Mouse (Mus musculus) kidney, postnatal 0 days (tissue): ENCODE measurements at regions not wholly inside any gene's neighbourhood (a gene's known extent, or its start where the extent isn't known, plus 50 kb on each side); places are given as distances from the start of the nearest gene placed in this dataset.

Source experiments
- ATAC-seq: fragments of 200-750 bp; cut with Nextera tagmentation; replicated peaks from 2 replicates; pipeline ENCODE4 v1.8.0; 2017; ENCODE audit warnings: low read depth, moderate number of reproducible peaks, moderate TSS enrichment, moderate library complexity; ENCODE audit not compliant: low FRiP score
- DNase-seq: peaks from one replicate; pipeline ENCODE4 v3.0.0-alpha.2; 2016; ENCODE audit warnings: low spot score
- H3K27ac ChIP-seq: fragments of 300-500 bp; sonication (generic); 2 replicates; pipeline ENCODE4 v1.5.1; 2014; ENCODE audit warnings: mild to moderate bottlenecking
- H3K27me3 ChIP-seq: fragments of 300-500 bp; sonication (generic); 2 replicates; pipeline ENCODE4 v1.6.1; 2014; ENCODE audit warnings: low read length, mixed read lengths; ENCODE audit not compliant: insufficient read depth
- H3K36me3 ChIP-seq: fragments of 300-500 bp; sonication (generic); 2 replicates; pipeline ENCODE4 v1.6.1; 2014; ENCODE audit warnings: low read length, mixed read lengths; ENCODE audit not compliant: insufficient read depth
- H3K4me1 ChIP-seq: fragments of 300-500 bp; sonication (generic); replicated peaks from 2 replicates; pipeline ENCODE4 v1.6.1; 2014; ENCODE audit warnings: antibody characterized with exemption, low read length, mixed read lengths; ENCODE audit not compliant: insufficient read depth
- H3K4me2 ChIP-seq: fragments of 300-500 bp; sonication (generic); 2 replicates; pipeline ENCODE4 v1.6.1; 2014; ENCODE audit warnings: mild to moderate bottlenecking, low read length, moderate library complexity, mixed read lengths
- H3K4me3 ChIP-seq: fragments of 300-500 bp; sonication (generic); replicated peaks from 2 replicates; pipeline ENCODE4 v1.5.1; 2014; ENCODE audit warnings: low read depth, low read length
- H3K9ac ChIP-seq: fragments of 300-500 bp; sonication (generic); 2 replicates; pipeline ENCODE4 v1.6.1; 2014; ENCODE audit warnings: low read depth, low read length
- H3K9me3 ChIP-seq: fragments of 300-500 bp; sonication (generic); replicated peaks from 2 replicates; pipeline ENCODE4 v1.6.1; 2016; ENCODE audit warnings: low read length, inconsistent platforms, mixed read lengths
- CTCF ChIP-seq: IDR thresholded peaks from 2 replicates; pipeline ENCODE4 v1.5.1; 2016; ENCODE audit warnings: antibody characterized with exemption, low read depth, mild to moderate bottlenecking, moderate library complexity
- WGBS: fragments of 180-500 bp; shearing (Covaris S2); extraction: QIAGEN DNeasy Blood & Tissue Kit; methylation state at CpG from one replicate; pipeline ENCODE4 v1.1.7; 2014; 5-methylcytosine and 5-hydroxymethylcytosine counted together

DNA sequence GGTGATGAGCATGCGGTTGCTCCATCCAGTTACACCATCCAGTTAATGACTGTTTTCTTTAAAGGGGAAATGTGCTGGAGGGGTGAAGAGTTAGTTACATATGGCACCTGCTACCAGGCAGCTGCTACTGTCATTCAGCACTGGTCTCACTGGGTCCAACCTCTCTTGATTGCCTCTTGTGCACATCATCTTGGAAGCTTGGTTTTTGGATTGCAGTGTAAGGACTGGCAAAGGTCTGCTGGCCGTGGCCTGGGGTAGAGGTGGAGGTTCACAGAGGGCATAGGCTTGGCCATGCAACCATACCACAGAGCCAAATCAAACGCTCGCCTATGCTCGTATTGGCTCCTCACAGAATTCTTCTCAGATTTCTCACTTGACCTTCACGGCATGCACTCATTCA is 75.1 kb upstream of the Serp2 start:
- Histone ChIP-seq H3K4me2 (no peak overlapping the region), H3K4me3 (no peak overlapping the region), H3K9ac (no peak overlapping the region), H3K27ac (no peak overlapping the region), H3K27me3 (no peaks in the 10 kb centered on the region), H3K9me3 (no peaks in the 10 kb centered on the region), H3K36me3 (no peaks in the 10 kb centered on the region), H3K4me1 (0 out of 2 replicates have a peak, but pooled peaks cover 8% of the 10 kb centered on the region)
- ATAC-seq (no peak), DNase-seq (no peak)
- TF ChIP-seq CTCF = no peak
- WGBS = 70% methylated on average over 6 of the region's 6 CpGs

DNA sequence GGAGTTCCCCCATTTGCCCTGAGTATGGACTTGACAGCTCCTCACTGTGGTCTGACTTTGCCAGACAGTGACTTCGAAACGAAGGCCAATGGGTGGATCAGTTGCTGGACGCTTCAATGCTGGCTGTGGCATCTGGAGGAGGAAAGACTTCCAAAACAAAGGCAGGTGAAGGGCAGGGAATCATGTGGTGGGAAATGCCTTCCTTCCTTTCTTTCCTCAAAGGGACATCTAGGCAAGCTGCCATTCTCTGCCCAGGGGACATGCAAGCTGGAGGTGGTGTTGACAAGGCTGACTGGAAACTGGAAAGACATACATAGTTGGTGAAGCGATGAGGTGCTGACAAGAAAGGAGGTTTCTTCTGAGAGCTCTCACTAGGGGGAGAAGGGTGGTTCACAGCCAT is 74.5 kb upstream of the Serp2 start:
- H3K4me3 ChIP-seq = no peak overlapping the region
- no peak overlapping the region for H3K9ac ChIP-seq
- no peak overlapping the region for H3K27ac ChIP-seq
- 0 out of 2 replicates have a peak, but pooled peaks cover 8% of the 10 kb centered on the region for H3K4me1 ChIP-seq
- no peak for DNase-seq
- H3K4me2 ChIP-seq = no peak overlapping the region
- no peaks in the 10 kb centered on the region for H3K36me3 ChIP-seq
- no peaks in the 10 kb centered on the region for H3K9me3 ChIP-seq
- no peak for ATAC-seq
- no peaks in the 10 kb centered on the region for H3K27me3 ChIP-seq
- WGBS = 67% methylated on average over 4 of the region's 4 CpGs
- no peak for TF ChIP-seq CTCF

DNA sequence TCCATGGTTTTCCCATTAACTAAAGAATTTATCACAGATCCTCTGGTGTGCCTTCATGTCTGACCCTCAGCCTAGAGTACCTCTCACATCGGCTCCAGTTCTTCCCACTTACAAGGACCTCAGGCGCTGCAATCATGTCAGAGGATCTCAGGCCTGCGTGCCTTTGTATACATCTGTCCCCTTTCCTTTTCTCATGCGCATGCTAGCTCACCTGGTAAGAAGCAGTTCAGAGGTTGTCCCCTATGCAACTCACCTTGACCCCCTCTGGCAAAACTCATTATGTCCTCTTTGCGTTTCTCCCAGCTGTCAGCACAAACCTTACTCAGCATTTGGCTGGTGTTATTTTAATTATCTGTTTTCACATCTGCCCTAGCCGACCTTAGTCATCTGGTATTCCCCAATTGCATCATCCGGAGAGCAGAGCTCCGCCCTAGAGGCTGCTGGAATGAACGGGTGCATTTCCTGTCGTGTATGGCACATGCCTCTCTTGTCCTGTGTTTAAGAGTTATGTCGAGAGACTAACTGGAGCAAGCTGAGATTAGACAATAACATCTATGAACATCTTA is 73.3 kb upstream of the Serp2 start:
- TF ChIP-seq CTCF = no peak
- H3K4me3 ChIP-seq = no peak overlapping the region
- H3K4me1 ChIP-seq = peaks cover 11% of the 10 kb centered on the region; the same call in 1 of the 2 replicates
- no peaks in the 10 kb centered on the region for H3K27me3 ChIP-seq
- no peak for ATAC-seq
- no peak for DNase-seq
- no peak overlapping the region for H3K9ac ChIP-seq
- H3K27ac ChIP-seq = no peak overlapping the region
- WGBS = 73% methylated on average over 11 of the region's 11 CpGs
- no peaks in the 10 kb centered on the region for H3K36me3 ChIP-seq
- no peak overlapping the region for H3K4me2 ChIP-seq
- no peaks in the 10 kb centered on the region for H3K9me3 ChIP-seq

DNA sequence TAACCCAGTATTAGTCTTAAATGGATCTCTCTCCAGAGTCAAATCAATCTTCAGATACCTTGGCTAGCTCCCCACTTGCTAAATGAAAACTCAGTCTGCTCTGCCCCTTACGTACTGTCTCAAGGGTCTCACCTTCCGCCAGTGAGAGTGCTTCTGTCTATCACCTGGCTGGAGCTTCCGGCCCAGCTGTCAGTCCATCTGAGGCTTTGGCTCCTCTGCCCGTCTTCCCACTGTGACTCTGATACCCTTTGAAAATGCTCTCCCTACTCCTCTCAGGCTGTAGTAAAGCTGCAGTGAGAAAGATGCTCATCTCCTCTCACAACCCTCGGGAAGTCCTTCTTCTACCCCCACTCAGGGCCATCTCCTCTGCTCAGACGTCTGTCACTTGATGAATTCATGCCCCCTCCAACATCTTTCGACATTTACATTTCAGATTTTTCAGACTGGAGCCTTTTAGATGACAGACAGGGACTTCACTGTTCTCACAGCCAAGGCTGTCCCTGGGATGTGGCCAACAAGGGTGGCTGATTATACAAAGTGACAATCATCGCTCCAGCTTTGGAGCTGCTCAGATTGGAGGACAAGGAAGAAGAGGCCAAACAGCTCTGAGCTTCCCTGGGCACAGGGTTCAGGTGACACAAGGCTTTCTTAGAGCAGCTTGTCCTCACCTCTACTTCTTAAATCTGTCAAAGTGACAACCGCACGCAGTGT is 71.6 kb upstream of the Serp2 start:
- no peak overlapping the region for H3K27ac ChIP-seq
- H3K27me3 ChIP-seq = no peaks in the 10 kb centered on the region
- ATAC-seq (no peak), DNase-seq (no peak)
- H3K36me3 ChIP-seq = no peaks in the 10 kb centered on the region
- no peak overlapping the region for H3K4me3 ChIP-seq
- no peak overlapping the region for H3K4me2 ChIP-seq
- 68% methylated on average over 10 of the region's 10 CpGs for WGBS
- H3K9ac ChIP-seq = no peak overlapping the region
- H3K4me1 ChIP-seq = peaks cover 22% of the 10 kb centered on the region; the same call in 1 of the 2 replicates
- H3K9me3 ChIP-seq = no peaks in the 10 kb centered on the region
- no peak for TF ChIP-seq CTCF

DNA sequence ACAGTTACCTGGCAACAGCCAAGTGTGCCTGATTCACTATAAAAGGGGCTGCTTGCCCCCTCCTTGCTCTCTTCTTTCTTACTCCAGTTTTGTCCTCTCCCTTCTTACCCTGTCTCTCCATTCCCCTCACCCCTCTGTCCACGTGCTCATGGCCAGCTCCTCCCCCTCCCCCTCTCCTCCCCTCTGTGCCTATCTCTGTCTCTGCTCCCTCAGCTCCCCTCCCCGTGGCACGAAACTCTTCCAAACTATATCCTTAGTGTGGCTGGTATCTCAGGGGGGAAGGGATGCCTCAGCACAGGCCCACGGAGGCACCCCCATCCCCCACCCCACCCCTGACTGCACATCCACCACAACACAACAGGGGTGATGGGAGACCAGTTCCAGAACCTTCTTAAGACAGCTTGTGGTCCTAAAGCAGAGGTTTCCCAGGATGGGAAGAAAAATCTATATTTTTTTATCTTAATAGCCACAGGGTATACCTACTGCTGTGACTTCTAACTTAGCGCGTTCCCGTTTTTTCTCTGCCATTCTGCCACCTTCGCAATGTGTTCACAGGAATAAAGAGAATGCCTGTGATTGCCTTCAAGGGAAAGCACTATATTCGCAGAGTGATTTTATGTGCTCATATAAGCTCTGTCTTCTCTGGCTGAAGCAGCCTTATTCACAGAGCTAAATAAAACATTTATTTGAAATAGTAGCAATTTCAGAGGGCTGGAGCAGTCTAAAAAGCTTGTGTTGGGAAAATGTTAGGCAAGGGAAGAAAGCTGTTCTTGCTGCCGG is 69.1 kb upstream of the Serp2 start:
- no peak for TF ChIP-seq CTCF
- DNase-seq = no peak
- Histone ChIP-seq H3K27me3 (no peaks in the 10 kb centered on the region), H3K27ac (no peak overlapping the region), H3K36me3 (no peaks in the 10 kb centered on the region), H3K9ac (no peak overlapping the region), H3K4me1 (peaks cover 30% of the 10 kb centered on the region), H3K9me3 (no peaks in the 10 kb centered on the region), H3K4me2 (no peak overlapping the region), H3K4me3 (no peak overlapping the region)
- 63% methylated on average over 10 of the region's 10 CpGs for WGBS
- no peak for ATAC-seq

DNA sequence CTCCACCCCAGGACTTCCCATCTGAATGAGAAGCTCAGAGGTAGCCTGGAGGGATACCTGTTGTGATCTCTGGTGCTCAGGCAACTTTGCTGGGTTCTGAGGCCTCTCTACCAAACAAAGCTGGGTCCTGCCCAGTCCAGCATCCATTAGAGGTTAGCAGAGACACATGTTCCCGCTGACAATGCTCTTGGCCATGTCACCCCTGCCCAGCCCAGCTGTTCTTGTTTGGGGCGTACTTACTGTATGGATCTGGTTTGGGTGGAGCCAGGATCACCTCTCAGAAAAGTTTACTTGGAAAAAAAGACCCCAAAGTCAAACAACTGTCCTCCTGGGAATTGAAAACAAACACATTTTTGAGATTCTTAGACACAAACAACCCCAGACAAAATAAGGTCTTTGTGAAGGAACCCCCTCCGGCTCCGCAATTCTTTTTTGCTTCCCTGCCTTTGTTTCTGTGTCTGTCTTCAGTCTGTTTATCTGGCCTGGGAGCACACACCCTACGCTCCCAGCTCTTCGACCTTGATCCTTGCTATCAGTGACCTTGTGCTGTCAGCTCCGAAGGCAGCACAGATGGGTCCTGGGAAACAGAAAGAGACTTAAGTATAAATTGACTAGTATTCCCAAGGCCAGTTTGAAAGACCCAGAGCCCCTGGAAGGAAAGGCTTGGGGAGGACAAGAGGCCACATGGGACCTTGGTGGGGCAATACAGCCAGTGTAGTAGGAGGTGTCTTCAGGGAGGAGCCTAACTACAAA is 68.1 kb upstream of the Serp2 start:
- Histone ChIP-seq H3K9me3 (no peaks in the 10 kb centered on the region), H3K36me3 (no peaks in the 10 kb centered on the region), H3K27ac (no peak overlapping the region), H3K9ac (no peak overlapping the region), H3K4me1 (peaks cover 30% of the 10 kb centered on the region), H3K27me3 (no peaks in the 10 kb centered on the region), H3K4me2 (no peak overlapping the region), H3K4me3 (no peak overlapping the region)
- TF ChIP-seq CTCF = no peak
- 60% methylated on average over 7 of the region's 7 CpGs for WGBS
- no peak for ATAC-seq
- no peak for DNase-seq
